Mouse (Mus musculus) spleen, adult 2 months (tissue): ENCODE data around the gene Map3k1. TPM values are rescaled to one million over a fixed set of nuclear protein-coding genes. Genes with fewer than 3 reads are reported as not detected.

ENCODE experiments used
- DNase-seq, 2 experiments: peaks; one replicate each; pipeline versions ENCODE4 v3.0.0 to v3.0.0-alpha.2; 2012 to 2021; ENCODE audit warnings: low spot score in 2 of 2, low read depth in 1 of 2
- H3K27ac ChIP-seq: fragments of 200-500 bp; 2 replicates; pipeline ENCODE4 v1.5.1; 2012; ENCODE audit warnings: low read length, inconsistent platforms; ENCODE audit not compliant: insufficient read depth
- H3K27me3 ChIP-seq: fragments of 200-500 bp; 2 replicates; pipeline ENCODE4 v1.6.1; 2012; ENCODE audit warnings: mild to moderate bottlenecking, moderate library complexity, low read length, inconsistent platforms; ENCODE audit not compliant: control insufficient read depth, insufficient read depth
- H3K36me3 ChIP-seq: fragments of 200-500 bp; 2 replicates; pipeline ENCODE4 v1.6.1; 2012; ENCODE audit warnings: mild to moderate bottlenecking, low read length, inconsistent platforms; ENCODE audit not compliant: control insufficient read depth, insufficient read depth
- H3K4me1 ChIP-seq: fragments of 200-500 bp; 2 replicates; pipeline ENCODE4 v1.6.1; 2011; ENCODE audit warnings: inconsistent platforms; ENCODE audit not compliant: control insufficient read depth, insufficient read depth, insufficient read length
- H3K4me3 ChIP-seq: fragments of 200-500 bp; 2 replicates; pipeline ENCODE4 v1.5.1; 2011; ENCODE audit warnings: mild to moderate bottlenecking, inconsistent platforms; ENCODE audit not compliant: insufficient read depth, insufficient read length; ENCODE audit errors: extremely low read depth
- CTCF ChIP-seq: fragments of 200-500 bp; IDR thresholded peaks from 2 replicates; pipeline ENCODE4 v1.5.1; 2011; ENCODE audit warnings: mild to moderate bottlenecking, inconsistent platforms; ENCODE audit not compliant: insufficient read depth, insufficient read length, insufficient replicate concordance; ENCODE audit errors: extremely low read depth
- POLR2A ChIP-seq: fragments of 200-500 bp; IDR thresholded peaks from 2 replicates; pipeline ENCODE4 v1.6.1; 2011; ENCODE audit warnings: low read depth, low read length, inconsistent platforms
- WGBS: fragments of 180-500 bp; shearing (Covaris S2); methylation state at CpG from one replicate; pipeline ENCODE4 v1.1.7; 2018; 5-methylcytosine and 5-hydroxymethylcytosine counted together
- polyA plus RNA-seq: library from polyadenylated mRNA; depleted of rRNA; stranded (reverse); fragments of >200 nt; gene quantifications from 2 replicates; pipeline ENCODE4 v1.2.3, GENCODE M21; 2012

Gene Map3k1
- polyA plus RNA-seq, 1 experiment, result 45.1 TPM

DNA sequence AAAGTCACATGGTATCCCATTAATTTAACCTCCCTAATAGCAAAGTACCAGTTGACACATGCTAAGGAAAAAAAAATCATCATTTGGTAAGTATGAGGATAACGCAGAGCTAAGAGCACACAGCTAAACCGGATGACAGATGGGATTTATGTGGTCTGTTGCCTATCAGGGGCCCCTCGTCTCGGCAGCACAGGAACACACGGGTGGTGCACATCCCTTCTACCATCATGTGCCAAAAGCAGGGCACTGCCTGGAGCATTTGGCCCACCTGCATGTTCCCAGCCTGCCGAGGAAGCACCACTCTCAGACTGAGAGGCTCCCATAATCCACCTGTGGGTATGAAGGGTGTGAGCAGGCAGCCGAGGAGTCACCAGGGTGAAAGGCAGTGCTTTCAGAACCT lies 63.6 kb downstream of the Map3k1 start:
- Histone ChIP-seq H3K36me3 (peaks cover 20% of the 10 kb centered on the region), H3K4me1 (peaks cover 5% of the 10 kb centered on the region; the same call in 1 of the 2 replicates), H3K27me3 (no peaks in the 10 kb centered on the region), H3K4me3 (no peak overlapping the region), H3K27ac (no peak overlapping the region)
- no peak for DNase-seq
- TF ChIP-seq POLR2A (no peak), CTCF (no peak)
- WGBS, result 61% methylated on average over 7 of the region's 7 CpGs

DNA sequence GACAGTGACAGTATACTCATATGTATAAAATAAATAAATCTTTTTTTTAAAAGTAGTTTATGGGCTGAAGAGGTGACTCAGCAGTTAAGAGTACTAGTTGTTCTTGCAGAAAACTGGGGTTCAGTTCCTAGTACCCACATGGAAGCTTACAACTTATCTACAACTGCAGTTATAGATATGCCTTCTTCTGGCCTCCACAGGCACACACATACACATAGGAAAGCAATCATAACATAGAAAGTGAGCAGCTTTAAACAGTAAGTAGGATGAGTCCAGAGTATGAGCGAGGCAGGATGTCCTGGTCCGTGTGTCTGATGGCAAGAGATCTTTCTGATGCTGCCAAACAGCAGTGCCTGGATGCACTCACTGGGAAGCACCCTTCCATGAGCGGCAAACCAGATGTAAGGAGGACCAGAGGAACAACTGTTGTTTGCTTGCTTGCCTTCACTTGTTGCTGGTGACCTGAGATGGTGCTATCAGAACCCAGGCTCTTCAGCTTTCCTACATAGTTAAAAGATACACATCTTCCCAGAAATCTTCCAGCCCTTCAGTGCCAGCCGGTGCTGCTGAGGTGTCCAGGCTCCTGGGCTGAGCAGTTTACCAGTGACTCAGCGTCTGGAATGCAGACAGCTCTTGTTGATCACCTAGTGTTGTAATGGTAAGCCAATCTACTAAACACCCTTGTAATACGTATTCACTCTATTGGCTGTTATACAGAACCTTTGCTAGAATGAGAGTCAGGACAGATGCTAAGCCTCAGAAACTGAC lies 64.4 kb downstream of the Map3k1 start:
- WGBS, result 88% methylated on average over 6 of the region's 6 CpGs
- Histone ChIP-seq H3K27me3 (no peaks in the 10 kb centered on the region), H3K4me1 (peaks cover 5% of the 10 kb centered on the region; the same call in 1 of the 2 replicates), H3K36me3 (peaks cover 14% of the 10 kb centered on the region), H3K27ac (no peak overlapping the region), H3K4me3 (no peak overlapping the region)
- TF ChIP-seq CTCF, result no peak
- TF ChIP-seq POLR2A, result no peak
- no peak for DNase-seq

DNA sequence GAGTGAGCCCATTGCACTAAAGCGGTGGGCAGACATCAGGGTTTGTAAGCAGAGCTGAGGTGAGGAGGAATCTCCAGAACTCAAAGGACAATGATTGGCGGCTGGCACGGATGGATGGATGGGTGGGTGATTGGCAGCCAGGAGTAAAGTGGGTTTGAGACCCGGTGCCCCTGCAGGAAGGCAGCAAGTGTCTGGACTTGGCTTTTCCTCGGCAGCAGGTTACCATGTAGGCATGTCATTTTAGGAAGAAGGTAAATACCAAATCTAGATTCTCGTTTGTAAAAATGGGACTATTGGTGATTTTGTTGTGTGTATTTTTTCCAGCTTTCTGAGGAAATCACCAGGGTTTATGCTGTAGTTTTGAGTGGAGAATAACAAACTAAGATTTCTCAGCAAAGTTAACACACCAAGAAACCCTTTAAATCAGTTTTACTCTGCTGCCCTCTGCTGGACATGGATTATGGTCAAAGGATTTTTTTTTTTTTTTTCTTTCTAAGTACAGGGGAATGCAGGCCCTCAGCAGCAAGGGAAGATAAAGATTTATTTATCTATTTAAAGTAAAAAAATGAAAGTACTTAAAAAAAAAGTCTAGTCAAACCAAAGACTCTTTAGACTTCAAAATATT lies 66.7 kb downstream of the Map3k1 start:
- 63% methylated on average over 6 of the region's 6 CpGs for WGBS
- H3K27ac ChIP-seq, result no peak overlapping the region
- peak; percentile 29 to 53 for DNase-seq
- TF ChIP-seq CTCF (no peak), POLR2A (no peak)
- H3K36me3 ChIP-seq, result no peaks in the 10 kb centered on the region; the same call in none of the 2 replicates
- H3K27me3 ChIP-seq, result no peaks in the 10 kb centered on the region
- H3K4me3 ChIP-seq, result no peak overlapping the region
- peaks cover 5% of the 10 kb centered on the region; the same call in 1 of the 2 replicates for H3K4me1 ChIP-seq

DNA sequence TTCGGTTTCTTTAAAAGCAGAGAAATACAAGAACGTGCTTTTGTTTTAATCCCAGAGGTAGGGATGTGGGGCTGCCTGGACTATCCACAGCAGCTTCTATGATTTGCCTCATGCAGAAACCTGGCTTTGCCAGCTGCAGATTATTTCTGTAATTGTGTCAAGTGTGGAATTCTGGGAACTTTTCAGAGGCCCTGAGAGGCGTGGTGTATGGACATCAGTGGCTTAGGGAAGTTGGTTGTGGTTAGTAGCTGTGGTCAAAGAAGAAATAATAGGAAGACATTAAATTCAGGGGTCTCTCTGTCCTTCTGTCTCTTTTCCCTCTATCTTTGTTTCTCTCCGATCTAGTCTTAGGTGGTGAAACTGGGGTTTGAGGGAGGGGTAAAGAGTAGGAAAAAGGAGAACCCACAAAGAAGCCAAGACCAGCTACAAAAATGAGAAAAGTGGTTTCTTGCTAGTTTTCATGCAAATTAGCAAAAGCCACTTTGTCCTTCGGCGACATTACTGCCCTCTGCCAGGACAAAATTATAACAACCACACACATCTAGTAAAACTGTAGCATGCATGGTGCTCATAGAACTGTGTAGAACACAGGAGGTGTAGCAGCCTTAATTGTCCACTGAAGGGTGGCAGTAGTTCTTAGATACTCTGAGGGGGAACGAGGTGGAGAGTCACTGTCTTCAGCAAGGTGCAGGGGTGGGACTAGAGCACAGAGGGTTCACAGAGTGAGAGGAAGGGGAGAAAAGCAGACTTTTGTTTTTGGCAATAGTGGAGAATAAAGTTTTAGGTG lies 67.4 kb downstream of the Map3k1 start:
- H3K4me1 ChIP-seq, result peaks cover 5% of the 10 kb centered on the region; the same call in 1 of the 2 replicates
- DNase-seq, result peak in 1 of 2 experiments; percentile 8
- no peak overlapping the region for H3K4me3 ChIP-seq
- no peaks in the 10 kb centered on the region for H3K27me3 ChIP-seq
- 32% methylated on average over 7 of the region's 7 CpGs for WGBS
- no peak overlapping the region for H3K27ac ChIP-seq
- H3K36me3 ChIP-seq, result no peaks in the 10 kb centered on the region
- TF ChIP-seq CTCF (no peak), POLR2A (no peak)

DNA sequence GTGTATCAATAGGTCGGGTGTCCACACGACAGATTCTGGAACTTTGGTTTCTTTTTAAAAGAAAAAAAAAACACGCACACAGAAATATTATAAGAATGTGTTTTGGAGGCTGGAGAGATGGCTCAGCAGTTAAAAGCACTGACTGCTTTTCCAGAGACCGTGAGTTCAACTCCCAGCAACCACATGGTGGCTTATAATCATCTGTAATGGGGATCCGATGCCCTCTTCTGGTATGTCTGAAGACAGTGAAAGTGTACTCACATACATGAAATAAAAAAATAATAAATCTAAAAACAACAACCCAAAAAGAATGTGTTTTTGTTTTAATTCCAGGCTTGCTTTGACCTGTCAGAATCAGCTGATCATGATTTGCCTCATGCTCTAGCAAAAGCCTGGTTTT lies 81.9 kb downstream of the Map3k1 start:
- Histone ChIP-seq H3K4me1 (peaks cover 5% of the 10 kb centered on the region), H3K36me3 (no peaks in the 10 kb centered on the region), H3K4me3 (no peak overlapping the region), H3K27ac (no peak overlapping the region), H3K27me3 (no peaks in the 10 kb centered on the region)
- no peak for TF ChIP-seq POLR2A
- WGBS, result 86% methylated on average over 5 of the region's 5 CpGs
- DNase-seq, result no peak

DNA sequence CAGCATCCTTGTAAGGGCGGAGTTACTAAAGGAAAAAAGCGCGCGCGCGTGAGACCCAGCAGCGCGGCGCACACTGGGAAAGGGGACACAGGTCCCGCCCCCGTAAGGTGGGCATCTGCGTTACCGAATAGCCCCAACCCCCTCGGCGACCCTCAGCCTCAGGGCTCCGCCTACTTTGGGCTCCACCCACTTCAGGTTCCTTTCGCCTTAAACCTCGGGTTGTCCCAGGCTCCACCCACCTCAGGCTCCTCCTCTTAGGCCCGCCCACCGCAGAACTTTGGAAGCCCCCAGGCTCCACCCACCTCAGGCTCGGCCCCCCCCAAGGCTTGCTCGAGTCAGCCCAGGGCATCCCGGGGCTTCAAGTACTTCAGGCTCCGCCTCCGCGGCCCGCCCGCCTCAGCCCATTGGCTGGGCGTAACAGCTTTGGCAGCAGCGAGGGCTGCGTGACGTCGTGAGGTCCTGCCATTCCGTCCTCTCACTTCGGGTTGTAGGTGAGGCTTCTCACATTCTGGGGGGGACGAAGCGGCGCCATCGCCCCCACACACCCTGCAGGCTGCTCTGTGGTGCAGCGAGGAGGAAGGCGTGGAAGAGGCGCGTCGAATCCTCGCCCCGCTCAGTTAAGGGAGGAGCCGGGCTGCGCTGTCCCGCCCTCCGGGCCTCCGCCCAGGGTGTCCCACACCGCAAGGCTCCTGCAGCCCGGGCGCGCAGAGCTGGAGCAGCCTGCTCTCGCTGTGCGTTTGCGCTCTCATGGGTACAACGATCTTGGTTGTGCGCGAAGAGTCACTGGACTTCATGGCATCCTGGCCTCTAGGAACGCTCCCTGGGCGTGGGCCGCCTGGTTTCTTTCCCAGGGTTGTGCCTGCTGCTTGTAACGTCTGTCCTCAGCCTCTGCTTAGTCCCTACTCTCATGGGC lies 83.4 kb downstream of the Map3k1 start:
- Histone ChIP-seq H3K27me3 (no peaks in the 10 kb centered on the region), H3K27ac (peak overlapping the region; percentile 42; the same call in 1 of the 2 replicates), H3K36me3 (no peaks in the 10 kb centered on the region)

More for the DNA sequence above, 83.4 kb downstream of the Map3k1 start:
- TF ChIP-seq POLR2A, result no peak
- TF ChIP-seq CTCF, result no peak
- H3K4me1 ChIP-seq, result peaks cover 5% of the 10 kb centered on the region
- peak overlapping the region; percentile 72 for H3K4me3 ChIP-seq
- DNase-seq, result peak; percentile 92 to 97
- WGBS, result 0% methylated on average over 65 of the region's 65 CpGs
